Mouse (Mus musculus): Measurements from ENCODE around the gene Cdk1. TPM values are rescaled to one million over a fixed set of nuclear protein-coding genes. Genes with fewer than 3 reads are reported as not detected.

Cdk1 gene
- polyA plus RNA-seq, 1 experiment from 2014 or later, result 547 TPM

DNA sequence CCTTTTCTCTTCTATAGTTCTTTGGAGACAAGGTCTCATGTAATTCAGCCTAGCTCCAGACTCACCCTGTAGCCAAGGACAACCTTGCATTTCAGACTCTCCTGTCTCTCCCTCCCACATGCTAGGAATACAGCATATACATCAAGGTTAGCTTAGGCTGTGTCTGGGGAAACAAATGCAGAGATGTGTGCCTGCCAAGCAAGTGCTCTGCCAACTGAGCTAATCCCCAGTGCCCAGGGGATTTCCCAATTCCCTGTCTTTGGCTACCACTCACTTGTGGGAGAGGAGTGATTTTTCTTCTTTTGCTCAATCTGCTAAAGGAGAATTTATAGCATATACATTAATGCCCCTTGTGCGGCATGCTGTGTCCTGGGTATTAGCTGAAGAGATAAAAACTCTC, 30.4 kb upstream of the Cdk1 start:
- H3K4me2 ChIP-seq (replicated peaks; ENCODE audit: low read depth, low read length), result no peak overlapping the region
- no peaks in the 10 kb centered on the region for H3K27me3 ChIP-seq (ENCODE audit: control insufficient read depth, insufficient read depth, low read length)
- no peaks in the 10 kb centered on the region for H3K36me3 ChIP-seq (ENCODE audit: control insufficient read depth, insufficient read depth, low read length)
- no peaks in the 10 kb centered on the region for H3K9me3 ChIP-seq (ENCODE audit: control insufficient read depth, low read length)
- H3K27ac ChIP-seq (ENCODE audit: low read depth, low read length), result no peak overlapping the region
- no peaks in the 10 kb centered on the region for H3K4me1 ChIP-seq (ENCODE audit: control insufficient read depth, insufficient read depth, low read length)
- WGBS, result 88% methylated on average over 1 of the region's 1 CpGs
- no peak for ATAC-seq (ENCODE audit: low FRiP score, low TSS enrichment)
- H3K9ac ChIP-seq (ENCODE audit: low read depth, low read length), result no peak overlapping the region
- H3K4me3 ChIP-seq (ENCODE audit: low read length), result no peak overlapping the region

- 61% methylated on average over 7 of the region's 7 CpGs for WGBS
- no peak overlapping the region for H3K27ac ChIP-seq (ENCODE audit: low read depth, low read length)
Observed at GRCm38 (mm10) chr10:69375154-69375553, 22.4 kb upstream of the Cdk1 start.

DNA sequence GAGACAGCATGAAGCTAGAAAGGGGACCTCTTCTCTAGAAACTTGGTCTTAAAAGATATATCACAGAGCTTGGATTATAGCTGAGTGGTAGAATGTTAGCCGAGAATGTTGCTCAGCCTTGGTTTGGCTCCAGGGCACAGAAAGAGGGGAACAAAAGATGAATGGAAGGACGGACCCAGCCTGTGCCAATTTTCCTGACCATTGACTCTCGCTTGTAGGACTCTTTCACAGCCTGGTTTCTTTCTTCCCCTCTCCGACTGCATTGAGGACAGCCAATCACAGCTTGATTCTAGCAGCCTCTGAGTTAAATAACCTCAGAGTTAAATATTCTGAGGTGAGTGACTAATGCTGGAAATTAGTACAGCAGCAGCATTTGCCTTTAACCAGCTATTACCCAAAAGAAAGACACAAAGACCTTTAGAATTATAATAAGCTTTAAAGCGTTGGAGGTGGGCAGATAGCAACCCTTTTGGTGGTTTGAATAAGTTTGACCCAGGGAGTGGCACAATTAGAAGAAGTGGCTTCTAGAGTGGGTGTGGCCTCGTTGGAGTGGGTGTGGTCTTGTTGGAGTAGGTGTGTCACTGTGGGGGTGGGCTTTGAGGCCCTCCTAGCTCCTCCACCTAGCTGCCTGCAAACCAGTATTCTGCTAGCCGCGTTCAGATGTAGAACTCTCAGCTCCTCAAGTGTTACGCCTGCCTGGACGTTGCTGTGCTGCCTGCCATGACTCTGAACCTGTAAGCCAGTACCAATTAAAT, 21.2 kb upstream of the Cdk1 start:
- no peak overlapping the region for H3K9ac ChIP-seq (ENCODE audit: low read depth, low read length)
- 69% methylated on average over 10 of the region's 10 CpGs for WGBS
- no peaks in the 10 kb centered on the region for H3K27me3 ChIP-seq (ENCODE audit: control insufficient read depth, insufficient read depth, low read length)
- no peaks in the 10 kb centered on the region for H3K4me1 ChIP-seq (ENCODE audit: control insufficient read depth, insufficient read depth, low read length)
- no peak for ATAC-seq (ENCODE audit: low FRiP score, low TSS enrichment)
- H3K27ac ChIP-seq (ENCODE audit: low read depth, low read length), result no peak overlapping the region
- no peaks in the 10 kb centered on the region for H3K36me3 ChIP-seq (ENCODE audit: control insufficient read depth, insufficient read depth, low read length)
- no peak overlapping the region for H3K4me2 ChIP-seq (replicated peaks; ENCODE audit: low read depth, low read length)
- peaks cover 2% of the 10 kb centered on the region; the same call in 1 of the 2 replicates for H3K9me3 ChIP-seq (ENCODE audit: control insufficient read depth, low read length)
- no peak overlapping the region for H3K4me3 ChIP-seq (ENCODE audit: low read length)

More at GRCm38 (mm10) chr10:69375154-69375553, 22.4 kb upstream of the Cdk1 start:
- no peak overlapping the region for H3K4me2 ChIP-seq (replicated peaks; ENCODE audit: low read depth, low read length)
- H3K4me3 ChIP-seq (ENCODE audit: low read length), result no peak overlapping the region
- ATAC-seq (ENCODE audit: low FRiP score, low TSS enrichment), result no peak
- H3K27me3 ChIP-seq (ENCODE audit: control insufficient read depth, insufficient read depth, low read length), result no peaks in the 10 kb centered on the region
- H3K36me3 ChIP-seq (ENCODE audit: control insufficient read depth, insufficient read depth, low read length), result no peaks in the 10 kb centered on the region
- H3K9me3 ChIP-seq (ENCODE audit: control insufficient read depth, low read length), result peaks cover 2% of the 10 kb centered on the region; the same call in 1 of the 2 replicates
- no peaks in the 10 kb centered on the region for H3K4me1 ChIP-seq (ENCODE audit: control insufficient read depth, insufficient read depth, low read length)
- no peak overlapping the region for H3K9ac ChIP-seq (ENCODE audit: low read depth, low read length)

GRCm38 (mm10) chr10:69372061-69372460, 19.3 kb upstream of the Cdk1 start:
- no peak overlapping the region for H3K4me3 ChIP-seq (ENCODE audit: low read length)
- no peak overlapping the region for H3K4me2 ChIP-seq (replicated peaks; ENCODE audit: low read depth, low read length)
- no peaks in the 10 kb centered on the region for H3K4me1 ChIP-seq (ENCODE audit: control insufficient read depth, insufficient read depth, low read length)
- 54% methylated on average over 14 of the region's 14 CpGs for WGBS
- H3K27me3 ChIP-seq (ENCODE audit: control insufficient read depth, insufficient read depth, low read length), result no peaks in the 10 kb centered on the region
- no peaks in the 10 kb centered on the region for H3K9me3 ChIP-seq (ENCODE audit: control insufficient read depth, low read length)
- no peaks in the 10 kb centered on the region for H3K36me3 ChIP-seq (ENCODE audit: control insufficient read depth, insufficient read depth, low read length)
- no peak overlapping the region for H3K9ac ChIP-seq (ENCODE audit: low read depth, low read length)
- H3K27ac ChIP-seq (ENCODE audit: low read depth, low read length), result no peak overlapping the region
- no peak for ATAC-seq (ENCODE audit: low FRiP score, low TSS enrichment)

GRCm38 (mm10) chr10:69371441-69371840, 18.7 kb upstream of the Cdk1 start:
- WGBS, result 20% methylated on average over 10 of the region's 10 CpGs
- no peaks in the 10 kb centered on the region for H3K27me3 ChIP-seq (ENCODE audit: control insufficient read depth, insufficient read depth, low read length)
- H3K4me3 ChIP-seq (ENCODE audit: low read length), result no peak overlapping the region
- H3K36me3 ChIP-seq (ENCODE audit: control insufficient read depth, insufficient read depth, low read length), result no peaks in the 10 kb centered on the region
- no peaks in the 10 kb centered on the region for H3K9me3 ChIP-seq (ENCODE audit: control insufficient read depth, low read length)
- H3K27ac ChIP-seq (ENCODE audit: low read depth, low read length), result no peak overlapping the region
- H3K9ac ChIP-seq (ENCODE audit: low read depth, low read length), result no peak overlapping the region
- H3K4me2 ChIP-seq (replicated peaks; ENCODE audit: low read depth, low read length), result no peak overlapping the region
- no peak for ATAC-seq (ENCODE audit: low FRiP score, low TSS enrichment)
- no peaks in the 10 kb centered on the region for H3K4me1 ChIP-seq (ENCODE audit: control insufficient read depth, insufficient read depth, low read length)

DNA sequence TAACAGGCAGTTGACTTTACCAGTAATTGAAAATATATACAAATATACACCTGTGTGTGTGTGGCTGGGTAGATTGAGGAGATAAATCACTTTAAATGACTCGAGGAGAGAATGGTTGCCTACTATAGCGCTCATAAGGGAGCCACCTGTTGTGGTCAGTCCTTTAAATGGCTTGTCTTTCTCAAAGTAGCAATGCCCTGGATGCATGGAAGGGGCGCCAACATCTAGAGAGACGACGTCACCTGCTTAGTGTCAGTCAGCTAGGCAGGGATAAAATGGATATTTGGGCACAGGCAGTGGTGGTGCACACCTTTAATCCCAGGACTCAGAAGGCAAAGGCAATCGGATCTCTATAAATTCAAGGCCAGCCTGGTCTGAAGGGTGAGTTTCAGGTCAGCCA, 16.6 kb upstream of the Cdk1 start:
- 78% methylated on average over 6 of the region's 6 CpGs for WGBS
- Histone ChIP-seq H3K4me2 (replicated peaks; ENCODE audit: low read depth, low read length) (no peak overlapping the region), H3K27ac (ENCODE audit: low read depth, low read length) (no peak overlapping the region), H3K27me3 (ENCODE audit: control insufficient read depth, insufficient read depth, low read length) (no peaks in the 10 kb centered on the region), H3K4me3 (ENCODE audit: low read length) (no peak overlapping the region), H3K4me1 (ENCODE audit: control insufficient read depth, insufficient read depth, low read length) (no peaks in the 10 kb centered on the region), H3K36me3 (ENCODE audit: control insufficient read depth, insufficient read depth, low read length) (no peaks in the 10 kb centered on the region), H3K9ac (ENCODE audit: low read depth, low read length) (no peak overlapping the region), H3K9me3 (ENCODE audit: control insufficient read depth, low read length) (no peaks in the 10 kb centered on the region)
- ATAC-seq (ENCODE audit: low FRiP score, low TSS enrichment), result no peak

- no peak for ATAC-seq (ENCODE audit: low FRiP score, low TSS enrichment)
- no peaks in the 10 kb centered on the region for H3K36me3 ChIP-seq (ENCODE audit: control insufficient read depth, insufficient read depth, low read length)
- WGBS, result 91% methylated on average over 13 of the region's 13 CpGs
Observed at GRCm38 (mm10) chr10:69366877-69367387, 14.2 kb upstream of the Cdk1 start.

DNA sequence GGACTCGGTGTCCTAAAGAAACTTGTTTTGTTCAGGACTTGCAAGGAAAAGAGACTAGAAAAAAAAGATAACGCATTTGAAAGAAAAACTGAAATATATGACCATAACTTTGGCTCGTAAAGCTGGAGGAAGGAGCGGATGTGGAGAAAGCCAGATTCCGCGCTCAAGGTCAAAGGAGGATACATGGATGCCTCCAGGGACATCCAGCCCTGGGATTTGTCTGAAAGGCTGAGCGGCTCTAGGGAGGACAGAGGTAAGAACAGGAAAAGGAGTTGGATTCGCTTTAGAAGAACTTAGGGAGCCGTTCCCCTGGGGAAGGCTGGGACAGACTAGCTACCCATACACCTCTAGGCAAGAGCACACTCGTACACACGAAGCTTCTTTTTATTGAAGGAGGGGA, 13.5 kb upstream of the Cdk1 start:
- Histone ChIP-seq H3K27me3 (ENCODE audit: control insufficient read depth, insufficient read depth, low read length) (no peaks in the 10 kb centered on the region), H3K27ac (ENCODE audit: low read depth, low read length) (no peak overlapping the region)

More at GRCm38 (mm10) chr10:69366877-69367387, 14.2 kb upstream of the Cdk1 start:
- H3K27me3 ChIP-seq (ENCODE audit: control insufficient read depth, insufficient read depth, low read length), result no peaks in the 10 kb centered on the region
- H3K4me3 ChIP-seq (ENCODE audit: low read length), result no peak overlapping the region
- no peaks in the 10 kb centered on the region for H3K4me1 ChIP-seq (ENCODE audit: control insufficient read depth, insufficient read depth, low read length)
- H3K9me3 ChIP-seq (ENCODE audit: control insufficient read depth, low read length), result no peaks in the 10 kb centered on the region
- H3K9ac ChIP-seq (ENCODE audit: low read depth, low read length), result no peak overlapping the region
- no peak overlapping the region for H3K4me2 ChIP-seq (replicated peaks; ENCODE audit: low read depth, low read length)
- H3K27ac ChIP-seq (ENCODE audit: low read depth, low read length), result no peak overlapping the region

DNA sequence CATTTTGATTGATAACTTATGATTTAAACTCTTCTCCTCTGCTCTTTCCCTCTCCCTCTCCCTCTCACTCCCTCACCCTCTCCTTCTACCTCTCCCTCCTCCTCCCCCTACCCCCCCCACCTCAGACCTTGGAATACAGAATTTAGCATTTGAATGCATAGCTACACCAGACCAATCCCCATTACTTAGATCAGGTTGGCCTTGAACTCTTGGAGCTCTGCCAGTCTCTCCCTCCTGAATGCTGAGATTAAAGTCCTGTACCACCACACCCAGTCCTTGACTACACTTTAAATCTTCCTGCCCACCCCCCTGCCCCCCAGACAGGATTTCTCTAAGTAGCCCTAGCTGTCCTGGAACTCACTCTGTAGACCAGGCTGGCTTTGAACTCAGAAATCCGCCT, 6.9 kb upstream of the Cdk1 start:
- Histone ChIP-seq H3K4me2 (replicated peaks; ENCODE audit: low read depth, low read length) (no peak overlapping the region), H3K27me3 (ENCODE audit: control insufficient read depth, insufficient read depth, low read length) (no peaks in the 10 kb centered on the region), H3K4me1 (ENCODE audit: control insufficient read depth, insufficient read depth, low read length) (no peaks in the 10 kb centered on the region), H3K4me3 (ENCODE audit: low read length) (no peak overlapping the region), H3K9ac (ENCODE audit: low read depth, low read length) (no peak overlapping the region), H3K36me3 (ENCODE audit: control insufficient read depth, insufficient read depth, low read length) (no peaks in the 10 kb centered on the region), H3K9me3 (ENCODE audit: control insufficient read depth, low read length) (no peaks in the 10 kb centered on the region; the same call in 1 of the 2 replicates), H3K27ac (ENCODE audit: low read depth, low read length) (no peak overlapping the region)
- 96% methylated on average over 1 of the region's 1 CpGs for WGBS
- no peak for ATAC-seq (ENCODE audit: low FRiP score, low TSS enrichment)

More for the DNA sequence above, 13.5 kb upstream of the Cdk1 start:
- Histone ChIP-seq H3K4me2 (replicated peaks; ENCODE audit: low read depth, low read length) (no peak overlapping the region), H3K4me3 (ENCODE audit: low read length) (no peak overlapping the region), H3K9me3 (ENCODE audit: control insufficient read depth, low read length) (no peaks in the 10 kb centered on the region), H3K4me1 (ENCODE audit: control insufficient read depth, insufficient read depth, low read length) (no peaks in the 10 kb centered on the region), H3K36me3 (ENCODE audit: control insufficient read depth, insufficient read depth, low read length) (no peaks in the 10 kb centered on the region), H3K9ac (ENCODE audit: low read depth, low read length) (no peak overlapping the region)
- 77% methylated on average over 11 of the region's 11 CpGs for WGBS
- no peak for ATAC-seq (ENCODE audit: low FRiP score, low TSS enrichment)

All from kidney, embryonic 14.5 days (tissue).